Comparison of ENCODE assay signal across 8 mouse cellular contexts in the genomic region with DNA sequence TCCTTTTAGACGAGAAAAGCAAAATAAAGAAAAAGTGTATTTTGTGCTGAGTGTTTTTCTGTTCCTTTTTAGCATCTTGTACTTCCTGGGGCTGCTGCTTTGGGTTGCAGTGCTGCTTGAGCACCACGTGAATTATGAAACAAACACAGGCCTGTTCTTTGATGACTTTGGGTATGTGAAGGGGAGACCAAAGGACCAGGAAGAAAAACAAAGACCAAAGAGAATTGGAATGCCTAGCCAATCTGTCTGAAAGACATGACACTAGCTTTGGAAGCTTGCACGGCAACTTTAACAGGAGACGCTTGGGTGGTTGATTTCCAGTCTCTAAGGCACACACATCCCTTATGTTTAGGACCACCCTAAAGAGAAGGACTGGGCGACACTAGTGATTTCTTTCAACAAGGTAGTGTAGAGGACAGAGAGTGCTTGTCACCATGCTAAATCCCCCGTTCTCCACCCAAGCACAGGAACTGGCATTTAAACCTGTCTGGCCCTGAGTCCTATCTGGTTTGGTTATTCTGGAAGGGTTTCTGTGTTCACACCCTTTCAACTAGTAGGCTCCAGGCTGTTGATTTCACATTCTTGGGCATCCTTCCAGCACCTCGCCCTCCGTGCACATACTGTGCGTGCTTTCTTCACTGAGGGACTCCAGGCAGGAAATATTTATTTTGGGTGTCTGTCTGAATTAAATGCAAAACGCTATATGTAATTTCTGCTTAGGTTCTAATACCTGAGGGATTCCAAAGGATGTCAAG. TPM values are rescaled to one million over a fixed set of nuclear protein-coding genes. Genes with fewer than 3 reads are reported as not detected.
DNase-seq lines count a peak whose midpoint lies in the region.

No protein-coding gene starts in this region.

- DNase-seq in 3T3-L1 (ENCODE audit: low read depth, low spot score): peak; percentile 87
- peak; percentile 14 for DNase-seq in adrenal gland, postnatal 25 days
- DNase-seq in heart, adult 8-10 months (ENCODE audit: low spot score): peak; percentile 81
- peak; percentile 54 to 70 for DNase-seq in kidney, adult 8-10 months
- DNase-seq in lung, postnatal 4 days: peak; percentile 75 to 89
- peak; percentile 66 for DNase-seq in urinary bladder, postnatal 25 days (ENCODE audit: low spot score)
- no peak for DNase-seq in spleen, adult 12 weeks (ENCODE audit: low spot score)
- no peak for DNase-seq in layer of hippocampus, postnatal 10 days (ENCODE audit: low spot score in 2 of 2)

RNA-seq across cellular contexts. Expression of a gene that starts 59.9 kb away (rescaled TPM):
- 119 and 123 TPM in 2 replicates for total RNA-seq in adrenal gland, postnatal 25 days (2021)
- total RNA-seq in heart, adult 8-10 months (2022): 10 to 100 TPM; 36.7 to 45.0 (median 41.1) TPM
- 10 to 100 TPM; 45.0 to 53.2 TPM for total RNA-seq in layer of hippocampus, postnatal 10 days (2021)

Comparison
In these comparisons a context has a peak if more than half of its experiments do, and no peak if none do; other contexts are left out.
1. DNase-seq: peak in 3T3-L1 (single experiment), adrenal gland, postnatal 25 days (single experiment), heart, adult 8-10 months (single experiment), kidney, adult 8-10 months (2 of 2), lung, postnatal 4 days (2 of 2) and urinary bladder, postnatal 25 days (single experiment); none in spleen, adult 12 weeks (single experiment) and layer of hippocampus, postnatal 10 days (0 of 2).